Mouse (Mus musculus): Measurements from ENCODE around the gene Sag. TPM values are rescaled to one million over a fixed set of nuclear protein-coding genes. Genes with fewer than 3 reads are reported as not detected.
A peak's percentile ranks its signal among the peaks of the same experiment; 100 is the strongest.

Sag gene
- total RNA-seq (2014; rRNA removed; ENCODE audit: low replicate concordance), result 0.11 TPM in 1 of 2 replicates, not detected in the other
- polyA plus RNA-seq (2015; fragmentation: Nextera tagmentation; extraction: Ambion mirVana), result 0.31 and 0.40 TPM in 2 replicates

DNA sequence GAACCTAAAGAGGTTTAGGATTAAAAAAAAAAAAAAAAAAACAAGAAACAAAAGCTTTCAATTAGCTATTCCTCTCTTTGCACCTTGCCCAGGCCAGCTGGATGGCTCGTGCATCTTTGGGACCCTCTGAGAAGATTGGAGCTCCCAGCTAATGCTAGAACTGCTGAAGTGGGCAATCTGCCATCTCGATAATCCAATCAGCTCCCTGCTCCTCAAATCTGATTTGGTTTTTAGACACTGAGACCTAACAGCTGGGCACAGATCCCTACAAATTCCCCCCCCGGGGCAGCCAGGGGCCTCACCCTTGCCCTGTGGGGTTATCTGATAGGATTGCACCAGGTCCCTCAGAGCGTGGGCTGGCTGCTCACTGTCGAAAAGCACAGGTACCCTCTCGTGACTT is at the start of gene Sag:
TSS of gene Sag (plus strand) at position 105 of the 400 bp plus-strand sequence.
- no peak within 1 kb of the TSS for H3K9ac ChIP-seq (replicated peaks; ENCODE audit: low read depth, low read length)
- no peak within 1 kb of the TSS for H3K27ac ChIP-seq (ENCODE audit: low read depth)
- no peak within 1 kb of the TSS for H3K4me3 ChIP-seq (ENCODE audit: low read depth, low read length)
- DNase-seq (ENCODE audit: low spot score) (no peak), ATAC-seq (ENCODE audit: insufficient read depth, low read depth) (no peak)
- H3K4me2 ChIP-seq (ENCODE audit: low read depth, low read length), result no peak within 1 kb of the TSS
- H3K36me3 ChIP-seq (replicated peaks; ENCODE audit: control insufficient read depth, insufficient read depth, low read length), result no peaks in the 10 kb centered on the region
- H3K27me3 ChIP-seq (ENCODE audit: control insufficient read depth, insufficient read depth, low read length), result no peaks in the 10 kb centered on the region
- TF ChIP-seq CTCF (IDR thresholded peaks at IDR 0.05; ENCODE audit: low read depth) (no peak), EP300 (IDR thresholded peaks at IDR 0.05; ENCODE audit: low read depth) (no peak)
- H3K4me1 ChIP-seq (ENCODE audit: control insufficient read depth, insufficient read depth), result no peaks in the 10 kb centered on the region
- no peaks in the 10 kb centered on the region for H3K9me3 ChIP-seq (replicated peaks; ENCODE audit: control insufficient read depth, low read length)
- 52% methylated on average over 6 of the region's 6 CpGs for WGBS

DNA sequence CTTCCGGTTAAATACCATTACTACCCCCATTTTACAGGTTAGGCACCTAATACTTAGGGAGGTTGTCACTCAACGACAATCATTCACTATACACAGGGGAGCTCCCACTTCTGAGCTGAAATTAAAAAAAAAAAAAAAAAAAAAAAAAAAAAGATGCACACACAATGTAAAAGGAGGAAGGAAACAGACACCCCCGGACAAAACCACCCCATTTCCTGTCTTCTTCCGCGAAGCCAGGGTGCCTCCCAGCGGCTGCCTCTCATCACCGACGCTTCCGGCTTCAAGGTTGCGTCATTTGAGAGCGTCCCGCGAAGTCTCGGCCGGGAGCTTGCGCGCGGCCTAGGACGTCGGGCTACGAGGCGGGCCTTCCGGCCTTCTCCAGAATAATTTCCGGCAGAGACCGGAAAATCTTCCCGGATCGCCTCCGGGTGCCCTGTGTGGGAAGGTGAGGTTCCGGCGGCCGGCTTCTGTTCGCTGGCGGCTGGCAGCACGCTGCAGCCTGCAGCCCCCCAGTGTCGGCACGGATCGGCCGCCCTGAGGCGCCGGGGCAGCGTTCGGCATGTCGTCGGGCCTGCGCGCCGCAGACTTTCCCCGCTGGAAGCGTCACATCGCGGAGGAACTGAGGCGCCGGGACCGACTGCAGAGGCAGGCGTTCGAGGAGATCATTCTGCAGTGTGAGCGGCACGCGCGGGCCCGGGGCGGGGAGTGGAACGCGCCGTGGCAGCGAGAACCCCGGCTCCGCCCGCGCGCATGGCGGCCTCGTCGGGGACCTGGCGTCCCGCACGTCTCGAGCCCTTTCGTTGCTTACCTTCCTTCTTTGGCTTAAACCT is 47.6 kb upstream of the Sag start, which contains the start of gene Atg16l1:
TSS of gene Atg16l1 (plus strand) at position 230 of the 830 bp plus-strand sequence.
- DNase-seq (ENCODE audit: low spot score), result peak; percentile 95
- H3K27me3 ChIP-seq (ENCODE audit: control insufficient read depth, insufficient read depth, low read length), result no peaks in the 10 kb centered on the region
- ATAC-seq (ENCODE audit: insufficient read depth, low read depth), result peak; percentile 98
- peaks cover 9% of the 10 kb centered on the region for H3K4me1 ChIP-seq (ENCODE audit: control insufficient read depth, insufficient read depth)
- H3K9ac ChIP-seq (replicated peaks; ENCODE audit: low read depth, low read length), result peak within 1 kb of the TSS; percentile 98
- peak within 1 kb of the TSS; percentile 93 for H3K27ac ChIP-seq (ENCODE audit: low read depth)
- TF ChIP-seq CTCF (IDR thresholded peaks at IDR 0.05; ENCODE audit: low read depth), result peak; percentile 52
- peak; percentile 84 for TF ChIP-seq EP300 (IDR thresholded peaks at IDR 0.05; ENCODE audit: low read depth)
- peaks cover 26% of the 10 kb centered on the region for H3K36me3 ChIP-seq (replicated peaks; ENCODE audit: control insufficient read depth, insufficient read depth, low read length)
- H3K4me3 ChIP-seq (ENCODE audit: low read depth, low read length), result peak within 1 kb of the TSS; percentile 98
- no peaks in the 10 kb centered on the region for H3K9me3 ChIP-seq (replicated peaks; ENCODE audit: control insufficient read depth, low read length)
- under 1% methylated on average over 78 of the region's 79 CpGs for WGBS
- H3K4me2 ChIP-seq (ENCODE audit: low read depth, low read length), result peak within 1 kb of the TSS; percentile 62

DNA sequence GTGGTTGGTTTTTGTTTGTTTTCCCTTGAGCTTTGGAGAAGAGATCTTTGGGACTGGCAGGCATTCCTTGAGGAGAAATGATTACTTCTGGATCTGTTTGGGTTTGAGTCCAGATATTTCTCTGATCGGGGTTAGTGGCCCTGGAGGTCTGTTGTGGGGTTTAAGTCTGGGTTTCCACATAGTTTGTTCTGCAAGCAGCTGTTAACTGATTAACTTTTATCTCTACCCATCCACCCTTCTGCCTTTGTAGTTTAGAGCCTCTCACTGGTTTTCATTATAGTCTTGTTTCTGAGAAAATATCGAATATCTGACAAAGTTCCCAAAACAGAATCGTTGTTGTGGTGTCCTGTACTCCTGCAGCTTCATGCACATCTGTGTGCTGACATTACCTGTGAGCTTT is 39.7 kb upstream of the Sag start:
- H3K4me3 ChIP-seq (ENCODE audit: low read depth, low read length), result no peak overlapping the region
- H3K9ac ChIP-seq (replicated peaks; ENCODE audit: low read depth, low read length), result no peak overlapping the region
- no peak for DNase-seq (ENCODE audit: low spot score)
- H3K9me3 ChIP-seq (replicated peaks; ENCODE audit: control insufficient read depth, low read length), result no peaks in the 10 kb centered on the region
- no peak for ATAC-seq (ENCODE audit: insufficient read depth, low read depth)
- no peak overlapping the region for H3K4me2 ChIP-seq (ENCODE audit: low read depth, low read length)
- H3K36me3 ChIP-seq (replicated peaks; ENCODE audit: control insufficient read depth, insufficient read depth, low read length), result peaks cover 98% of the 10 kb centered on the region
- no peak overlapping the region for H3K27ac ChIP-seq (ENCODE audit: low read depth)
- no peaks in the 10 kb centered on the region for H3K4me1 ChIP-seq (ENCODE audit: control insufficient read depth, insufficient read depth)
- TF ChIP-seq CTCF (IDR thresholded peaks at IDR 0.05; ENCODE audit: low read depth) (no peak), EP300 (IDR thresholded peaks at IDR 0.05; ENCODE audit: low read depth) (no peak)
- WGBS, result 85% methylated on average over 3 of the region's 3 CpGs
- no peaks in the 10 kb centered on the region for H3K27me3 ChIP-seq (ENCODE audit: control insufficient read depth, insufficient read depth, low read length)

DNA sequence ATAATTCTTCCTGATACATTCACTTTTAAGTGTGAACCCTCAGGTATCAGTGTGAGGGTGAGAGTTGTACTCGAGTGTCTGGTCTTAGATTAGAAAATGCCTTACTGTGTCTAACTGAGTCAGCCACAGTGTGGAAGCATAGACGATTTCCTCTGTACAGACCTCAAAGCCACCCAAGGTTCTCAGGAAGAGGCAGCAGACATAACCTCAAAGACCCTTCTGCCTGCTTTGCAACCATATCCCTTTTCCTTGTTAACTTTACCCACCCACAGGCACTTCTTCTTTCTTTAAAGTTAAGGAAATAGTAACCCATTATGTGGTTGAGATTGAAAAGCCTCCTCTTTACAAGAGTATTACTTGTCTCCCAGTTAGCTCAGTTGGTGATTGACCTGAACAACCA is 37.7 kb upstream of the Sag start:
- Histone ChIP-seq H3K27me3 (ENCODE audit: control insufficient read depth, insufficient read depth, low read length) (no peaks in the 10 kb centered on the region), H3K4me1 (ENCODE audit: control insufficient read depth, insufficient read depth) (no peaks in the 10 kb centered on the region), H3K36me3 (replicated peaks; ENCODE audit: control insufficient read depth, insufficient read depth, low read length) (peaks cover 97% of the 10 kb centered on the region), H3K9ac (replicated peaks; ENCODE audit: low read depth, low read length) (no peak overlapping the region), H3K27ac (ENCODE audit: low read depth) (no peak overlapping the region), H3K9me3 (replicated peaks; ENCODE audit: control insufficient read depth, low read length) (no peaks in the 10 kb centered on the region), H3K4me2 (ENCODE audit: low read depth, low read length) (no peak overlapping the region), H3K4me3 (ENCODE audit: low read depth, low read length) (no peak overlapping the region)
- TF ChIP-seq CTCF (IDR thresholded peaks at IDR 0.05; ENCODE audit: low read depth) (no peak), EP300 (IDR thresholded peaks at IDR 0.05; ENCODE audit: low read depth) (no peak)
- WGBS, result 85% methylated on average over 2 of the region's 2 CpGs
- DNase-seq (ENCODE audit: low spot score) (no peak), ATAC-seq (ENCODE audit: insufficient read depth, low read depth) (no peak)

DNA sequence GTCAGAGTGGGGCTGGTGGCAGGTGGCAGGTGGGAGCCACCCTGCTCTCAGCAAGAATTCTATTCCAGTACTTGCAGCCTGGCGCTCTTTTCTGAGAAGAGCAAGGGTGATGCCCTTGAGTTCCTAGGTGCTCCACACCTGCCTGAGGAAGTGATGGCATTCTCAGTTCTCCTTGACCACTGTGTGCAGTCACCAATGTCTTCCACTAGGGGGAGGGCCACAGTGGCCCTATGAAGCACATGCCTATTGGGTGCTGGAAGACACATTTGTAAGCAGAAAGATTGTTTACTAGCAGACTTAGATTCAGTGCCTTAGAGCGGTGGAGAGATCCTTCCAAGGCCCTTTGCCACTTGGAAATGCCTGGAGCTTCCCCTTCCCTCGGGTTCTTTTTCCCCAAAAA is 37.2 kb upstream of the Sag start:
- Histone ChIP-seq H3K27me3 (ENCODE audit: control insufficient read depth, insufficient read depth, low read length) (no peaks in the 10 kb centered on the region), H3K4me3 (ENCODE audit: low read depth, low read length) (no peak overlapping the region), H3K4me1 (ENCODE audit: control insufficient read depth, insufficient read depth) (no peaks in the 10 kb centered on the region), H3K9me3 (replicated peaks; ENCODE audit: control insufficient read depth, low read length) (no peaks in the 10 kb centered on the region), H3K4me2 (ENCODE audit: low read depth, low read length) (no peak overlapping the region), H3K9ac (replicated peaks; ENCODE audit: low read depth, low read length) (no peak overlapping the region), H3K36me3 (replicated peaks; ENCODE audit: control insufficient read depth, insufficient read depth, low read length) (peaks cover 98% of the 10 kb centered on the region), H3K27ac (ENCODE audit: low read depth) (no peak overlapping the region)
- WGBS, result 94% methylated on average over 3 of the region's 3 CpGs
- TF ChIP-seq CTCF (IDR thresholded peaks at IDR 0.05; ENCODE audit: low read depth) (peak; percentile 61), EP300 (IDR thresholded peaks at IDR 0.05; ENCODE audit: low read depth) (no peak)
- no peak for ATAC-seq (ENCODE audit: insufficient read depth, low read depth)
- DNase-seq (ENCODE audit: low spot score), result no peak
